Mouse (Mus musculus): ENCODE measurements around the gene Mms19. TPM values are rescaled to one million over a fixed set of nuclear protein-coding genes. Genes with fewer than 3 reads are reported as not detected.
A peak's percentile ranks its signal among the peaks of the same experiment; 100 is the strongest.

The Mms19 gene
- 38.2 and 39.9 TPM in 2 replicates for polyA plus RNA-seq (2014; fragmentation: Nextera tagmentation; extraction: Ambion mirVana)

- peaks cover 6% of the 10 kb centered on the region for H3K27me3 ChIP-seq (ENCODE audit: control insufficient read depth, insufficient read depth, low read length)
- H3K9me3 ChIP-seq (ENCODE audit: control insufficient read depth, low read length), result no peaks in the 10 kb centered on the region
- H3K36me3 ChIP-seq (ENCODE audit: control insufficient read depth, insufficient read depth, low read length), result no peaks in the 10 kb centered on the region
- peak within 1 kb of the TSS; percentile 67 for H3K4me3 ChIP-seq (ENCODE audit: low read depth, low read length)
- H3K4me2 ChIP-seq (ENCODE audit: low read depth, low read length, severe bottlenecking), result peak within 1 kb of the TSS; percentile 100
- H3K4me1 ChIP-seq (replicated peaks; ENCODE audit: control insufficient read depth, insufficient read depth, low read length), result peaks cover 6% of the 10 kb centered on the region
- ATAC-seq (replicated peaks; ENCODE audit: low FRiP score) (peak; percentile 97), DNase-seq (ENCODE audit: low spot score) (peak; percentile 99)
- WGBS, result under 1% methylated on average over 61 of the region's 68 CpGs
- peak within 1 kb of the TSS; percentile 67 for H3K9ac ChIP-seq (ENCODE audit: low read length)
- peak within 1 kb of the TSS; percentile 63 for H3K27ac ChIP-seq (ENCODE audit: low read depth, low read length)
These were observed at the start of gene Mms19 for GRCm38 (mm10) chr19:41980819-41981594. Gene Mms19, minus strand, starts transcription at chr19:41981157.

- no peak overlapping the region for H3K9ac ChIP-seq (ENCODE audit: low read length)
- H3K36me3 ChIP-seq (ENCODE audit: control insufficient read depth, insufficient read depth, low read length), result no peaks in the 10 kb centered on the region
- no peaks in the 10 kb centered on the region for H3K4me1 ChIP-seq (replicated peaks; ENCODE audit: control insufficient read depth, insufficient read depth, low read length)
- H3K27ac ChIP-seq (ENCODE audit: low read depth, low read length), result no peak overlapping the region
- H3K4me2 ChIP-seq (ENCODE audit: low read depth, low read length, severe bottlenecking), result no peak overlapping the region
- H3K4me3 ChIP-seq (ENCODE audit: low read depth, low read length), result no peak overlapping the region
- DNase-seq (ENCODE audit: low spot score) (peak; percentile 86), ATAC-seq (replicated peaks; ENCODE audit: low FRiP score) (peak; percentile 71)
- no peaks in the 10 kb centered on the region for H3K27me3 ChIP-seq (ENCODE audit: control insufficient read depth, insufficient read depth, low read length)
- no peaks in the 10 kb centered on the region for H3K9me3 ChIP-seq (ENCODE audit: control insufficient read depth, low read length)
- WGBS, result 9% methylated on average over 5 of the region's 5 CpGs
These were observed 45.2 kb upstream of the Mms19 start for GRCm38 (mm10) chr19:42026158-42026557.

GRCm38 (mm10) chr19:42022542-42022848 lies 41.5 kb upstream of the Mms19 start:
- 85% methylated on average over 2 of the region's 2 CpGs for WGBS
- Histone ChIP-seq H3K4me3 (ENCODE audit: low read depth, low read length) (no peak overlapping the region), H3K9ac (ENCODE audit: low read length) (no peak overlapping the region), H3K27me3 (ENCODE audit: control insufficient read depth, insufficient read depth, low read length) (no peaks in the 10 kb centered on the region), H3K27ac (ENCODE audit: low read depth, low read length) (no peak overlapping the region), H3K36me3 (ENCODE audit: control insufficient read depth, insufficient read depth, low read length) (no peaks in the 10 kb centered on the region), H3K4me1 (replicated peaks; ENCODE audit: control insufficient read depth, insufficient read depth, low read length) (no peaks in the 10 kb centered on the region), H3K9me3 (ENCODE audit: control insufficient read depth, low read length) (no peaks in the 10 kb centered on the region), H3K4me2 (ENCODE audit: low read depth, low read length, severe bottlenecking) (no peak overlapping the region)
- ATAC-seq (replicated peaks; ENCODE audit: low FRiP score) (no peak), DNase-seq (ENCODE audit: low spot score) (no peak)

- no peak overlapping the region for H3K27ac ChIP-seq (ENCODE audit: low read depth, low read length)
- no peak for ATAC-seq (replicated peaks; ENCODE audit: low FRiP score)
These were observed 41.0 kb upstream of the Mms19 start for GRCm38 (mm10) chr19:42021681-42022541.

GRCm38 (mm10) chr19:42019011-42019522 lies 38.1 kb upstream of the Mms19 start:
- H3K4me2 ChIP-seq (ENCODE audit: low read depth, low read length, severe bottlenecking), result no peak overlapping the region
- ATAC-seq (replicated peaks; ENCODE audit: low FRiP score) (no peak), DNase-seq (ENCODE audit: low spot score) (no peak)
- H3K27me3 ChIP-seq (ENCODE audit: control insufficient read depth, insufficient read depth, low read length), result no peaks in the 10 kb centered on the region
- H3K9ac ChIP-seq (ENCODE audit: low read length), result no peak overlapping the region
- no peak overlapping the region for H3K27ac ChIP-seq (ENCODE audit: low read depth, low read length)
- no peaks in the 10 kb centered on the region for H3K36me3 ChIP-seq (ENCODE audit: control insufficient read depth, insufficient read depth, low read length)
- no peaks in the 10 kb centered on the region for H3K9me3 ChIP-seq (ENCODE audit: control insufficient read depth, low read length)
- no peak overlapping the region for H3K4me3 ChIP-seq (ENCODE audit: low read depth, low read length)
- WGBS, result 41% methylated on average over 4 of the region's 4 CpGs
- no peaks in the 10 kb centered on the region for H3K4me1 ChIP-seq (replicated peaks; ENCODE audit: control insufficient read depth, insufficient read depth, low read length)

More at GRCm38 (mm10) chr19:42021681-42022541, 41.0 kb upstream of the Mms19 start:
- H3K9me3 ChIP-seq (ENCODE audit: control insufficient read depth, low read length), result no peaks in the 10 kb centered on the region
- no peaks in the 10 kb centered on the region for H3K27me3 ChIP-seq (ENCODE audit: control insufficient read depth, insufficient read depth, low read length)
- no peak overlapping the region for H3K4me3 ChIP-seq (ENCODE audit: low read depth, low read length)
- H3K4me2 ChIP-seq (ENCODE audit: low read depth, low read length, severe bottlenecking), result no peak overlapping the region
- H3K36me3 ChIP-seq (ENCODE audit: control insufficient read depth, insufficient read depth, low read length), result no peaks in the 10 kb centered on the region
- 78% methylated on average over 10 of the region's 10 CpGs for WGBS
- no peak overlapping the region for H3K9ac ChIP-seq (ENCODE audit: low read length)
- no peak for DNase-seq (ENCODE audit: low spot score)
- no peaks in the 10 kb centered on the region for H3K4me1 ChIP-seq (replicated peaks; ENCODE audit: control insufficient read depth, insufficient read depth, low read length)

GRCm38 (mm10) chr19:42017399-42018247 lies 36.7 kb upstream of the Mms19 start:
- WGBS, result 84% methylated on average over 8 of the region's 8 CpGs
- Histone ChIP-seq H3K27me3 (ENCODE audit: control insufficient read depth, insufficient read depth, low read length) (no peaks in the 10 kb centered on the region), H3K4me2 (ENCODE audit: low read depth, low read length, severe bottlenecking) (no peak overlapping the region), H3K9me3 (ENCODE audit: control insufficient read depth, low read length) (no peaks in the 10 kb centered on the region), H3K27ac (ENCODE audit: low read depth, low read length) (no peak overlapping the region), H3K9ac (ENCODE audit: low read length) (no peak overlapping the region), H3K4me1 (replicated peaks; ENCODE audit: control insufficient read depth, insufficient read depth, low read length) (no peaks in the 10 kb centered on the region), H3K36me3 (ENCODE audit: control insufficient read depth, insufficient read depth, low read length) (no peaks in the 10 kb centered on the region), H3K4me3 (ENCODE audit: low read depth, low read length) (no peak overlapping the region)
- ATAC-seq (replicated peaks; ENCODE audit: low FRiP score) (no peak), DNase-seq (ENCODE audit: low spot score) (no peak)

- DNase-seq (ENCODE audit: low spot score) (no peak), ATAC-seq (replicated peaks; ENCODE audit: low FRiP score) (no peak)
- Histone ChIP-seq H3K4me3 (ENCODE audit: low read depth, low read length) (no peak overlapping the region), H3K9ac (ENCODE audit: low read length) (no peak overlapping the region), H3K27ac (ENCODE audit: low read depth, low read length) (no peak overlapping the region), H3K9me3 (ENCODE audit: control insufficient read depth, low read length) (no peaks in the 10 kb centered on the region), H3K4me1 (replicated peaks; ENCODE audit: control insufficient read depth, insufficient read depth, low read length) (no peaks in the 10 kb centered on the region), H3K4me2 (ENCODE audit: low read depth, low read length, severe bottlenecking) (no peak overlapping the region), H3K36me3 (ENCODE audit: control insufficient read depth, insufficient read depth, low read length) (no peaks in the 10 kb centered on the region), H3K27me3 (ENCODE audit: control insufficient read depth, insufficient read depth, low read length) (no peaks in the 10 kb centered on the region)
- WGBS, result 56% methylated on average over 5 of the region's 5 CpGs
These were observed 35.9 kb upstream of the Mms19 start for GRCm38 (mm10) chr19:42016840-42017239.

- Histone ChIP-seq H3K4me3 (ENCODE audit: low read depth, low read length) (no peak overlapping the region), H3K4me1 (replicated peaks; ENCODE audit: control insufficient read depth, insufficient read depth, low read length) (no peaks in the 10 kb centered on the region), H3K27me3 (ENCODE audit: control insufficient read depth, insufficient read depth, low read length) (no peaks in the 10 kb centered on the region), H3K4me2 (ENCODE audit: low read depth, low read length, severe bottlenecking) (no peak overlapping the region), H3K9ac (ENCODE audit: low read length) (no peak overlapping the region), H3K27ac (ENCODE audit: low read depth, low read length) (no peak overlapping the region), H3K36me3 (ENCODE audit: control insufficient read depth, insufficient read depth, low read length) (no peaks in the 10 kb centered on the region), H3K9me3 (ENCODE audit: control insufficient read depth, low read length) (no peaks in the 10 kb centered on the region)
- 73% methylated on average over 4 of the region's 4 CpGs for WGBS
- ATAC-seq (replicated peaks; ENCODE audit: low FRiP score) (no peak), DNase-seq (ENCODE audit: low spot score) (no peak)
These were observed 35.3 kb upstream of the Mms19 start for GRCm38 (mm10) chr19:42016251-42016650.

All from forebrain, embryonic 11.5 days (tissue).